Mouse (Mus musculus) layer of hippocampus, postnatal 36 days (tissue): ENCODE data around the gene Man1a2. TPM values are rescaled to one million over a fixed set of nuclear protein-coding genes. Genes with fewer than 3 reads are reported as not detected.

Source experiments
- DNase-seq, 2 experiments: peaks; one replicate each; pipeline ENCODE4 v3.0.0; 2022
- total RNA-seq, 2 experiments: library from RNA; stranded (reverse); gene quantifications; 2 replicates each; pipeline ENCODE4 v1.2.3; 2021

The Man1a2 gene
- total RNA-seq: 100 to 1,000 TPM; 128 to 140 TPM

- DNase-seq: peak; percentile 86
Observed at GRCm38 (mm10) chr3:100685087-100685762, at the start of gene Man1a2. TSS of gene Man1a2 (minus strand) at chr3:100685503.

GRCm38 (mm10) chr3:100734482-100735154 lies 49.3 kb upstream of the Man1a2 start:
- no peak for DNase-seq

GRCm38 (mm10) chr3:100731896-100732295 lies 46.6 kb upstream of the Man1a2 start:
- no peak for DNase-seq

- DNase-seq: no peak
Observed at GRCm38 (mm10) chr3:100731347-100731746, 46.0 kb upstream of the Man1a2 start.

- DNase-seq: no peak
Observed at GRCm38 (mm10) chr3:100728008-100728712, 42.9 kb upstream of the Man1a2 start.

- DNase-seq: no peak
Observed at GRCm38 (mm10) chr3:100725960-100726674, 40.8 kb upstream of the Man1a2 start.

- no peak for DNase-seq
Observed at GRCm38 (mm10) chr3:100720786-100721300, 35.5 kb upstream of the Man1a2 start.

- DNase-seq: no peak
Observed at GRCm38 (mm10) chr3:100716241-100716640, 30.9 kb upstream of the Man1a2 start.

GRCm38 (mm10) chr3:100715367-100715766 lies 30.1 kb upstream of the Man1a2 start:
- DNase-seq: no peak

- no peak for DNase-seq
Observed at GRCm38 (mm10) chr3:100713142-100714005, 28.1 kb upstream of the Man1a2 start.

- DNase-seq: no peak
Observed at GRCm38 (mm10) chr3:100712140-100712539, 26.8 kb upstream of the Man1a2 start.

GRCm38 (mm10) chr3:100711486-100711885 lies 26.2 kb upstream of the Man1a2 start:
- DNase-seq: no peak

GRCm38 (mm10) chr3:100707117-100707516 lies 21.8 kb upstream of the Man1a2 start:
- DNase-seq: no peak

GRCm38 (mm10) chr3:100705128-100705667 lies 19.9 kb upstream of the Man1a2 start:
- DNase-seq: no peak

- DNase-seq: no peak
Observed at GRCm38 (mm10) chr3:100703847-100704644, 18.7 kb upstream of the Man1a2 start.

GRCm38 (mm10) chr3:100702875-100703846 lies 17.9 kb upstream of the Man1a2 start:
- DNase-seq: no peak

GRCm38 (mm10) chr3:100688747-100689146 lies 3.4 kb upstream of the Man1a2 start:
- DNase-seq: no peak

- no peak for DNase-seq
Observed at GRCm38 (mm10) chr3:100686756-100687155, 1.5 kb upstream of the Man1a2 start.

- peak; percentile 69 to 79 for DNase-seq
Observed at GRCm38 (mm10) chr3:100685763-100686370, 564 bp upstream of the Man1a2 start.
